Mouse (Mus musculus) brain, embryonic 14.5 days (tissue): ENCODE measurements around the gene Large2.

Experiments used
- CTCF ChIP-seq: fragments of 200-500 bp; IDR thresholded peaks from 2 replicates; pipeline ENCODE4 v1.5.1; 2012; ENCODE audit warnings: inconsistent platforms, mild to moderate bottlenecking, moderate library complexity, borderline replicate concordance; ENCODE audit not compliant: insufficient read depth, insufficient read length; ENCODE audit errors: extremely low read depth
- POLR2A ChIP-seq: fragments of 200-500 bp; IDR thresholded peaks from 2 replicates; pipeline ENCODE4 v1.6.1; 2012; ENCODE audit warnings: mild to moderate bottlenecking, inconsistent platforms, borderline replicate concordance; ENCODE audit not compliant: poor library complexity, insufficient read depth, insufficient read length, severe bottlenecking; ENCODE audit errors: extremely low read depth

DNA sequence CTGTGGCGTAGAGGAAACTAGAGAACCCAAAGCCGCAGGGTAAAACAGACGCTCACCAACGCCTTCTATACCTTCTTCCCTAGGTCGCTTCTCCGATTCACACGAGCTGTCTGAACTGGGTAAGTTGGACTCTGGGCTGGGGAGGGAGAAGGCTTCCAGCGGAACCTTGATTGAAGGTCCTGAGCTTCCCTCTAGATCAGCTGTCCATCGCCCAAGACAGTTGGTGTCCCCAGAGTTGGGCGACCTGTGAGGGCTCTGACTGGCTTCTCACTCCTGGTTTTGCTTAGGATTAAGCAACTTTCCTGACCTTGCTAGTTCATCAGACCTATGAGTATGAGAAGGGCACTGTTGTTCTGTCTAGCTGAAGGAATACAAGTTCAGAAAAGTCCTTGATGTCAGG, 1.1 kb upstream of the Large2 start:
- TF ChIP-seq CTCF (no peak), POLR2A (no peak)
